Mouse (Mus musculus) liver, embryonic 15.5 days (tissue): Measurements from ENCODE around the gene Sfswap. TPM values are rescaled to one million over a fixed set of nuclear protein-coding genes. Genes with fewer than 3 reads are reported as not detected.
"Not testable (repeated sequence)": the region's sequence is repeated elsewhere in the genome, so short reads cannot be mapped to it uniquely, and the experiment has no call there.

Experiments used
- ATAC-seq: fragments of 200-750 bp; cut with Nextera tagmentation; 2 replicates; pipeline ENCODE4 v1.8.0; 2017; ENCODE audit warnings: moderate number of reproducible peaks, mild to moderate bottlenecking, moderate library complexity; ENCODE audit not compliant: insufficient read depth
- H3K27ac ChIP-seq: fragments of 300-500 bp; sonication (generic); replicated peaks from 2 replicates; pipeline ENCODE4 v1.5.1; 2015; ENCODE audit warnings: mild to moderate bottlenecking, inconsistent platforms
- H3K27me3 ChIP-seq: fragments of 300-500 bp; sonication (generic); 2 replicates; pipeline ENCODE4 v1.6.1; 2015; ENCODE audit warnings: mild to moderate bottlenecking, inconsistent platforms
- H3K36me3 ChIP-seq: fragments of 300-500 bp; sonication (generic); replicated peaks from 2 replicates; pipeline ENCODE4 v1.6.1; 2015; ENCODE audit warnings: moderate library complexity, mild to moderate bottlenecking, inconsistent platforms
- H3K4me1 ChIP-seq: fragments of 300-500 bp; sonication (generic); replicated peaks from 2 replicates; pipeline ENCODE4 v1.6.1; 2015; ENCODE audit warnings: inconsistent platforms
- H3K4me2 ChIP-seq: fragments of 300-500 bp; sonication (generic); 2 replicates; pipeline ENCODE4 v1.6.1; 2015; ENCODE audit warnings: moderate library complexity, mild to moderate bottlenecking, inconsistent platforms
- H3K4me3 ChIP-seq: fragments of 300-500 bp; sonication (generic); replicated peaks from 2 replicates; pipeline ENCODE4 v1.5.1; 2015; ENCODE audit warnings: mild to moderate bottlenecking, inconsistent platforms
- H3K9ac ChIP-seq: fragments of 300-500 bp; sonication (generic); 2 replicates; pipeline ENCODE4 v1.6.1; 2015; ENCODE audit warnings: moderate library complexity, mild to moderate bottlenecking, inconsistent platforms
- H3K9me3 ChIP-seq: fragments of 300-500 bp; sonication (generic); replicated peaks from 2 replicates; pipeline ENCODE4 v1.6.1; 2016; ENCODE audit warnings: inconsistent platforms
- WGBS: fragments of 180-500 bp; shearing (Covaris S2); methylation state at CpG from one replicate; pipeline ENCODE4 v1.1.7; 2015; ENCODE audit warnings: mixed read lengths; ENCODE audit not compliant: insufficient replicate concordance; 5-methylcytosine and 5-hydroxymethylcytosine counted together
- polyA plus RNA-seq: library from polyadenylated mRNA; unstranded; fragments of >200 nt; fragmentation: Nextera tagmentation; extraction: Ambion mirVana; gene quantifications from 2 replicates; pipeline ENCODE4 v1.2.1, GENCODE M21; 2015

Sfswap gene
- polyA plus RNA-seq, 1 experiment from 2014 or later: 14.7 TPM

GRCm38 (mm10) chr5:129586016-129586415 is 85.0 kb downstream of the Sfswap start:
- Histone ChIP-seq H3K4me2 (peak overlapping the region; percentile 94), H3K27me3 (peaks cover 92% of the 10 kb centered on the region), H3K9ac (no peak overlapping the region), H3K4me1 (peaks cover 33% of the 10 kb centered on the region), H3K9me3 (no peaks in the 10 kb centered on the region), H3K36me3 (no peaks in the 10 kb centered on the region), H3K27ac (no peak overlapping the region), H3K4me3 (0 out of 2 replicates have a peak overlapping the region, but pooled peaks have one; percentile 17)
- no peak for ATAC-seq
- WGBS: under 1% methylated on average over 17 of the region's 17 CpGs

- Histone ChIP-seq H3K4me2 (peak overlapping the region; percentile 94), H3K36me3 (no peaks in the 10 kb centered on the region), H3K9me3 (no peaks in the 10 kb centered on the region), H3K4me1 (peaks cover 33% of the 10 kb centered on the region), H3K4me3 (no peak overlapping the region), H3K27ac (no peak overlapping the region), H3K27me3 (peaks cover 88% of the 10 kb centered on the region), H3K9ac (no peak overlapping the region)
- no peak for ATAC-seq
- WGBS: 27% methylated on average over 13 of the region's 13 CpGs
Observed at GRCm38 (mm10) chr5:129586471-129586870, 85.5 kb downstream of the Sfswap start.

GRCm38 (mm10) chr5:129590915-129591314 is 89.9 kb downstream of the Sfswap start:
- ATAC-seq: no peak
- Histone ChIP-seq H3K4me3 (no peak overlapping the region), H3K9ac (no peak overlapping the region), H3K36me3 (no peaks in the 10 kb centered on the region), H3K4me1 (peaks cover 7% of the 10 kb centered on the region), H3K9me3 (no peaks in the 10 kb centered on the region), H3K27me3 (peaks cover 43% of the 10 kb centered on the region), H3K4me2 (no peak overlapping the region), H3K27ac (no peak overlapping the region)
- 29% methylated on average over 11 of the region's 11 CpGs for WGBS

GRCm38 (mm10) chr5:129594116-129595114 is 93.4 kb downstream of the Sfswap start:
- H3K27me3 ChIP-seq: peaks cover 14% of the 10 kb centered on the region
- no peak overlapping the region for H3K4me3 ChIP-seq
- no peak for ATAC-seq
- no peaks in the 10 kb centered on the region for H3K36me3 ChIP-seq
- no peak overlapping the region for H3K4me2 ChIP-seq
- H3K27ac ChIP-seq: no peak overlapping the region
- H3K9ac ChIP-seq: no peak overlapping the region
- no peaks in the 10 kb centered on the region for H3K9me3 ChIP-seq
- H3K4me1 ChIP-seq: no peaks in the 10 kb centered on the region; the same call in 1 of the 2 replicates
- 38% methylated on average over 19 of the region's 19 CpGs for WGBS

GRCm38 (mm10) chr5:129602071-129602487 is 101.1 kb downstream of the Sfswap start:
- 50% methylated on average over 16 of the region's 16 CpGs for WGBS
- no peak overlapping the region for H3K9ac ChIP-seq
- ATAC-seq: no peak

GRCm38 (mm10) chr5:129607476-129607875 is 106.5 kb downstream of the Sfswap start:
- no peak for ATAC-seq
- H3K9me3 ChIP-seq: no peaks in the 10 kb centered on the region
- 57% methylated on average over 8 of the region's 8 CpGs for WGBS

More at GRCm38 (mm10) chr5:129602071-129602487, 101.1 kb downstream of the Sfswap start:
- Histone ChIP-seq H3K27me3 (no peaks in the 10 kb centered on the region), H3K4me1 (no peaks in the 10 kb centered on the region), H3K4me2 (no peak overlapping the region), H3K27ac (no peak overlapping the region), H3K36me3 (no peaks in the 10 kb centered on the region), H3K9me3 (no peaks in the 10 kb centered on the region), H3K4me3 (no peak overlapping the region)

GRCm38 (mm10) chr5:129611060-129611459 is 110.0 kb downstream of the Sfswap start:
- no peak for ATAC-seq
- Histone ChIP-seq H3K9me3 (no peaks in the 10 kb centered on the region), H3K9ac (no peak overlapping the region), H3K27me3 (no peaks in the 10 kb centered on the region), H3K27ac (no peak overlapping the region), H3K4me3 (no peak overlapping the region), H3K4me2 (no peak overlapping the region), H3K36me3 (no peaks in the 10 kb centered on the region), H3K4me1 (no peaks in the 10 kb centered on the region)
- WGBS: 8% methylated on average over 1 of the region's 1 CpGs

More at GRCm38 (mm10) chr5:129607476-129607875, 106.5 kb downstream of the Sfswap start:
- Histone ChIP-seq H3K36me3 (no peaks in the 10 kb centered on the region), H3K4me1 (no peaks in the 10 kb centered on the region), H3K4me3 (no peak overlapping the region), H3K4me2 (no peak overlapping the region), H3K27me3 (no peaks in the 10 kb centered on the region), H3K27ac (no peak overlapping the region), H3K9ac (no peak overlapping the region)

GRCm38 (mm10) chr5:129620600-129620999 is 119.6 kb downstream of the Sfswap start:
- H3K36me3 ChIP-seq, H3K4me2 ChIP-seq, ATAC-seq, H3K27me3 ChIP-seq, H3K4me1 ChIP-seq, H3K9ac ChIP-seq, H3K4me3 ChIP-seq, H3K9me3 ChIP-seq, H3K27ac ChIP-seq: not testable (repeated sequence)
- 43% methylated on average over 9 of the region's 9 CpGs for WGBS

Other genes with a start within 250 kb of the Sfswap start
- 0.21 and 0.25 TPM in 2 replicates for gene Mmp17, start 82.9 kb downstream of the Sfswap start, polyA plus RNA-seq
- 0.60 and 0.79 TPM in 2 replicates for gene Zfp11, start 168.9 kb downstream of the Sfswap start, polyA plus RNA-seq
- not detected in 2 replicates for gene Sept14, start 207.3 kb downstream of the Sfswap start, polyA plus RNA-seq
- gene Mrps17, start 214.3 kb downstream of the Sfswap start, polyA plus RNA-seq: 91.3 and 95.5 TPM in 2 replicates
- gene Nipsnap2, start 223.8 kb downstream of the Sfswap start, polyA plus RNA-seq: 20.2 and 23.1 TPM in 2 replicates